Mouse (Mus musculus): ENCODE measurements around the gene Rhox12. TPM values are rescaled to one million over a fixed set of nuclear protein-coding genes. Genes with fewer than 3 reads are reported as not detected.
A peak's percentile ranks its signal among the peaks of the same experiment; 100 is the strongest.

The Rhox12 gene
- total RNA-seq (2021) = not detected
- not detected in 2 replicates for polyA plus RNA-seq (2012; rRNA removed)
- long read RNA-seq = 0 reads

DNA sequence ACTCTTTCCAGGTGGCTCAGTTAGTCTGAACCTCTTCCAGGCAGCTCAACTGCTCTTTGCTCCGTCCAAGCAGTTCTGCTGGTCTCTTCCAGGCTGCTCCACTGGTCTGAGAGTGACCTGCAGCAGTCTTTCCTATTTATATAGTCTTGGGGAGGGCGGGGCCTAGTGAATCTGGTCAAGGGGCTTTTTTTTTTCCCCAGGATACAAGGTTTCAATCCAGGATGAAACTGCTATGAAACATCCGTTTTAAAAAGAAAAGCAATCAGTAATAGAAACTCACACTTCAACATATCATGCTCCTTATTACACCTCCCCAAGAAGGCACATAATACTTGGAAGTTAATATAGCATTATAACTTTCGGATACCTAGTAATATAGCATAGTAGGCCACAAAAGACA lies at the start of gene Rhox12:
Gene Rhox12, minus strand, starts transcription at position 101 of the 400 bp plus-strand sequence.
- H3K4me3 ChIP-seq = no peak within 1 kb of the TSS
- no peak for TF ChIP-seq CTCF (IDR thresholded peaks at IDR 0.05)
- no peak for TF ChIP-seq POLR2A (IDR thresholded peaks at IDR 0.05; ENCODE audit: insufficient read depth, low read depth, low read length)
- TF ChIP-seq EP300 (IDR thresholded peaks at IDR 0.05; ENCODE audit: insufficient read depth, low read depth, low read length) = no peak
- H3K79me2 ChIP-seq (replicated peaks; ENCODE audit: control insufficient read depth, insufficient read depth, low read length) = no peaks in the 10 kb centered on the region
- DNase-seq = no peak
- no peak within 1 kb of the TSS for H3K27ac ChIP-seq
- no peak within 1 kb of the TSS for H3K9ac ChIP-seq (ENCODE audit: low read depth, low read length)
- intact Hi-C loops (cut with DNase I) = no loop called here
- no peaks in the 10 kb centered on the region for H3K36me3 ChIP-seq (ENCODE audit: control insufficient read depth, insufficient read depth, low read length)
- no peaks in the 10 kb centered on the region for H3K4me1 ChIP-seq (ENCODE audit: control insufficient read depth, insufficient read depth, low read length)
- 63% methylated on average over 4 of the region's 4 CpGs for WGBS
- no peaks in the 10 kb centered on the region for H3K27me3 ChIP-seq (ENCODE audit: control insufficient read depth, insufficient read depth, low read length)

DNA sequence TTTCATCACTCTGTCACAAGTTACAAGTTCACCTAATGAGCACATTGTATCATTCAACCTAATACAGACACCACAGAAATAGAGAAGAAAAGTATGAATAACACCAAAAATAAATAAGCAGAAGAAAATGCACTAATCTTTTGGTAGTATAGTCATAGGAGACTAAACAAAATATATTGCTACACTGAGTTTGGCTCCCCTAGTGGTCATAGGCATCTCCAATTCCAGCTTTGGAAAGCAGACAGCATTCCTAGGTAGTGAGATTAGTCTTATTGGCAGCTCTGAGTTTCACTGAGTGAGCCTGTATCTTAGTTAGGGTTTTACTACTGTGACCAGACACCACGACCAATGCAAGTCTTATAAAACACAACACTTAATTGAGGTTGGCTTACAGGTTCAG lies 48.4 kb upstream of the Rhox12 start:
- no peak for DNase-seq
- Histone ChIP-seq H3K27ac (no peak overlapping the region), H3K79me2 (replicated peaks; ENCODE audit: control insufficient read depth, insufficient read depth, low read length) (no peaks in the 10 kb centered on the region), H3K9ac (ENCODE audit: low read depth, low read length) (no peak overlapping the region), H3K4me1 (ENCODE audit: control insufficient read depth, insufficient read depth, low read length) (no peaks in the 10 kb centered on the region), H3K27me3 (ENCODE audit: control insufficient read depth, insufficient read depth, low read length) (no peaks in the 10 kb centered on the region), H3K4me3 (no peak overlapping the region), H3K36me3 (ENCODE audit: control insufficient read depth, insufficient read depth, low read length) (no peaks in the 10 kb centered on the region)
- TF ChIP-seq CTCF (IDR thresholded peaks at IDR 0.05) (peak; percentile 41), POLR2A (IDR thresholded peaks at IDR 0.05; ENCODE audit: insufficient read depth, low read depth, low read length) (no peak)
- WGBS = 42% methylated on average over 1 of the region's 1 CpGs
- intact Hi-C loops (cut with DNase I) = no loop called here

DNA sequence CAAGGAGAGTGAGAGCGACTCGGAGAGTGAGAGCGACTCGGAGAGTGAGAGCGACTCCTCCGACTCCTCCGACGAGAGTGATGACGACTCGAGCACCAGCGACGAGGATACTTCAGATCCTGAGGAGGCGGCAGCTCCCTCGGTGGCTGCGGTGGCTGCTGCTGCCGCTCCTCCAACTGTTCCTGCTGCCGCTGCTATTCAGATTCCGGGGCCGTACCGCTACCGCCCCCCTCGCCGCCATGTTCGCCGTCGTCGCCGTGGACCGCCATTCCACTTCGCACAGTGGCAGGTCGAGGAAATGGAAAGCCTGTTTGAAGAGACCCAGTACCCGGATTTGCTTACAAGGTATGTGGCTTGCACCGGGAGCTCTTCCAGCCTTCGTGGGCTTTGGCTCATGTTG lies 10.8 kb upstream of the Rhox12 start:
- Histone ChIP-seq H3K27ac (no peak overlapping the region), H3K4me1 (ENCODE audit: control insufficient read depth, insufficient read depth, low read length) (no peaks in the 10 kb centered on the region), H3K79me2 (replicated peaks; ENCODE audit: control insufficient read depth, insufficient read depth, low read length) (no peaks in the 10 kb centered on the region), H3K9ac (ENCODE audit: low read depth, low read length) (no peak overlapping the region), H3K36me3 (ENCODE audit: control insufficient read depth, insufficient read depth, low read length) (no peaks in the 10 kb centered on the region), H3K4me3 (no peak overlapping the region), H3K27me3 (ENCODE audit: control insufficient read depth, insufficient read depth, low read length) (no peaks in the 10 kb centered on the region)
- no peak for DNase-seq
- 85% methylated on average over 34 of the region's 34 CpGs for WGBS
- no peak for TF ChIP-seq POLR2A (IDR thresholded peaks at IDR 0.05; ENCODE audit: insufficient read depth, low read depth, low read length)
- TF ChIP-seq EP300 (IDR thresholded peaks at IDR 0.05; ENCODE audit: insufficient read depth, low read depth, low read length) = no peak
- TF ChIP-seq CTCF (IDR thresholded peaks at IDR 0.05) = no peak
- intact Hi-C loops (cut with DNase I) = no loop called here

GRCm38 (mm10) chrX:38120982-38121381 lies 10.3 kb upstream of the Rhox12 start, which contains the start of gene Rhox13:
TSS of gene Rhox13 (plus strand) at chrX:38121219.
- WGBS = 93% methylated on average over 20 of the region's 20 CpGs
- no peaks in the 10 kb centered on the region for H3K79me2 ChIP-seq (replicated peaks; ENCODE audit: control insufficient read depth, insufficient read depth, low read length)
- no peaks in the 10 kb centered on the region for H3K4me1 ChIP-seq (ENCODE audit: control insufficient read depth, insufficient read depth, low read length)
- H3K4me3 ChIP-seq = no peak within 1 kb of the TSS
- no peaks in the 10 kb centered on the region for H3K27me3 ChIP-seq (ENCODE audit: control insufficient read depth, insufficient read depth, low read length)
- TF ChIP-seq CTCF (IDR thresholded peaks at IDR 0.05) (no peak), EP300 (IDR thresholded peaks at IDR 0.05; ENCODE audit: insufficient read depth, low read depth, low read length) (no peak), POLR2A (IDR thresholded peaks at IDR 0.05; ENCODE audit: insufficient read depth, low read depth, low read length) (no peak)
- intact Hi-C loops (cut with DNase I) = no loop called here
- H3K36me3 ChIP-seq (ENCODE audit: control insufficient read depth, insufficient read depth, low read length) = no peaks in the 10 kb centered on the region
- DNase-seq = no peak
- no peak within 1 kb of the TSS for H3K9ac ChIP-seq (ENCODE audit: low read depth, low read length)
- H3K27ac ChIP-seq = no peak within 1 kb of the TSS

GRCm38 (mm10) chrX:38085041-38085440 lies 25.7 kb downstream of the Rhox12 start, which contains the start of gene Rhox11:
TSS of gene Rhox11 (minus strand) at chrX:38085141.
- DNase-seq = no peak
- Histone ChIP-seq H3K9ac (ENCODE audit: low read depth, low read length) (no peak within 1 kb of the TSS), H3K4me1 (ENCODE audit: control insufficient read depth, insufficient read depth, low read length) (no peaks in the 10 kb centered on the region), H3K27ac (no peak within 1 kb of the TSS), H3K79me2 (replicated peaks; ENCODE audit: control insufficient read depth, insufficient read depth, low read length) (no peaks in the 10 kb centered on the region), H3K36me3 (ENCODE audit: control insufficient read depth, insufficient read depth, low read length) (no peaks in the 10 kb centered on the region), H3K4me3 (no peak within 1 kb of the TSS), H3K27me3 (ENCODE audit: control insufficient read depth, insufficient read depth, low read length) (no peaks in the 10 kb centered on the region)
- intact Hi-C loops (cut with DNase I) = loop anchor here (10.0 kb wide), 1 partner anchor 90 kb away; no protein-coding TSS in a partner anchor
- WGBS = 78% methylated on average over 9 of the region's 9 CpGs
- TF ChIP-seq CTCF (IDR thresholded peaks at IDR 0.05) = no peak
- TF ChIP-seq EP300 (IDR thresholded peaks at IDR 0.05; ENCODE audit: insufficient read depth, low read depth, low read length) = no peak
- no peak for TF ChIP-seq POLR2A (IDR thresholded peaks at IDR 0.05; ENCODE audit: insufficient read depth, low read depth, low read length)

GRCm38 (mm10) chrX:38084226-38084625 lies 26.5 kb downstream of the Rhox12 start:
- 17% methylated on average over 12 of the region's 12 CpGs for WGBS
- no peaks in the 10 kb centered on the region for H3K79me2 ChIP-seq (replicated peaks; ENCODE audit: control insufficient read depth, insufficient read depth, low read length)

More at GRCm38 (mm10) chrX:38084226-38084625, 26.5 kb downstream of the Rhox12 start:
- H3K9ac ChIP-seq (ENCODE audit: low read depth, low read length) = no peak overlapping the region
- intact Hi-C loops (cut with DNase I) = loop anchor here (10.0 kb wide), 1 partner anchor 91 kb away; no protein-coding TSS in a partner anchor
- DNase-seq = peak; percentile 9 to 32
- no peaks in the 10 kb centered on the region for H3K27me3 ChIP-seq (ENCODE audit: control insufficient read depth, insufficient read depth, low read length)
- peak; percentile 73 for TF ChIP-seq CTCF (IDR thresholded peaks at IDR 0.05)
- no peak for TF ChIP-seq POLR2A (IDR thresholded peaks at IDR 0.05; ENCODE audit: insufficient read depth, low read depth, low read length)
- H3K36me3 ChIP-seq (ENCODE audit: control insufficient read depth, insufficient read depth, low read length) = no peaks in the 10 kb centered on the region
- no peaks in the 10 kb centered on the region for H3K4me1 ChIP-seq (ENCODE audit: control insufficient read depth, insufficient read depth, low read length)
- H3K27ac ChIP-seq = no peak overlapping the region
- no peak overlapping the region for H3K4me3 ChIP-seq
